Mouse (Mus musculus): Measurements from ENCODE around the gene Mad1l1. TPM values are rescaled to one million over a fixed set of nuclear protein-coding genes. Genes with fewer than 3 reads are reported as not detected.

The Mad1l1 gene
- polyA plus RNA-seq, 2 experiments, result 31.8 to 38.2 TPM

GRCm38 (mm10) chr5:140208743-140209409 lies 112.5 kb downstream of the Mad1l1 start:
- 34% methylated on average over 19 of the region's 19 CpGs for WGBS
- no peak for TF ChIP-seq POLR2A (IDR thresholded peaks at IDR 0.05; ENCODE audit: borderline replicate concordance, extremely low read depth, insufficient read depth, insufficient read length)
- Histone ChIP-seq H3K4me2 (replicated peaks; ENCODE audit: low read depth, low read length, severe bottlenecking) (no peak overlapping the region), H3K27me3 (ENCODE audit: control insufficient read depth, insufficient read depth, low read length) (no peaks in the 10 kb centered on the region), H3K36me3 (ENCODE audit: control insufficient read depth, insufficient read depth, low read length) (no peaks in the 10 kb centered on the region), H3K9me3 (ENCODE audit: control insufficient read depth, low read length) (no peaks in the 10 kb centered on the region), H3K4me1 (ENCODE audit: control insufficient read depth, insufficient read depth, low read length) (peaks cover 9% of the 10 kb centered on the region; the same call in 1 of the 2 replicates), H3K9ac (ENCODE audit: low read depth, low read length, severe bottlenecking) (no peak overlapping the region), H3K4me3 (replicated peaks; ENCODE audit: low read length) (no peak overlapping the region), H3K27ac (replicated peaks; ENCODE audit: low read depth, low read length) (peak overlapping the region; percentile 35; the same call in 1 of the 2 replicates)
- peak; percentile 61; the same call in 1 of the 2 replicates for ATAC-seq (ENCODE audit: low FRiP score, low read depth)
- peak; percentile 45 for DNase-seq (ENCODE audit: low spot score)

GRCm38 (mm10) chr5:140206726-140207703 lies 114.3 kb downstream of the Mad1l1 start:
- H3K27ac ChIP-seq (replicated peaks; ENCODE audit: low read depth, low read length), result no peak overlapping the region
- no peaks in the 10 kb centered on the region for H3K9me3 ChIP-seq (ENCODE audit: control insufficient read depth, low read length)
- H3K27me3 ChIP-seq (ENCODE audit: control insufficient read depth, insufficient read depth, low read length), result no peaks in the 10 kb centered on the region
- TF ChIP-seq POLR2A (IDR thresholded peaks at IDR 0.05; ENCODE audit: borderline replicate concordance, extremely low read depth, insufficient read depth, insufficient read length), result no peak
- no peak overlapping the region for H3K9ac ChIP-seq (ENCODE audit: low read depth, low read length, severe bottlenecking)
- H3K4me3 ChIP-seq (replicated peaks; ENCODE audit: low read length), result no peak overlapping the region
- no peak for ATAC-seq (ENCODE audit: low FRiP score, low read depth)
- no peaks in the 10 kb centered on the region for H3K36me3 ChIP-seq (ENCODE audit: control insufficient read depth, insufficient read depth, low read length)
- H3K4me1 ChIP-seq (ENCODE audit: control insufficient read depth, insufficient read depth, low read length), result peaks cover 9% of the 10 kb centered on the region; the same call in 1 of the 2 replicates
- no peak for DNase-seq (ENCODE audit: low spot score)
- no peak overlapping the region for H3K4me2 ChIP-seq (replicated peaks; ENCODE audit: low read depth, low read length, severe bottlenecking)
- 86% methylated on average over 19 of the region's 19 CpGs for WGBS

- Histone ChIP-seq H3K4me1 (ENCODE audit: control insufficient read depth, insufficient read depth, low read length) (peaks cover 9% of the 10 kb centered on the region; the same call in 1 of the 2 replicates), H3K4me3 (replicated peaks; ENCODE audit: low read length) (no peak overlapping the region), H3K4me2 (replicated peaks; ENCODE audit: low read depth, low read length, severe bottlenecking) (no peak overlapping the region), H3K36me3 (ENCODE audit: control insufficient read depth, insufficient read depth, low read length) (no peaks in the 10 kb centered on the region), H3K27ac (replicated peaks; ENCODE audit: low read depth, low read length) (no peak overlapping the region), H3K9me3 (ENCODE audit: control insufficient read depth, low read length) (no peaks in the 10 kb centered on the region), H3K27me3 (ENCODE audit: control insufficient read depth, insufficient read depth, low read length) (no peaks in the 10 kb centered on the region), H3K9ac (ENCODE audit: low read depth, low read length, severe bottlenecking) (no peak overlapping the region)
- ATAC-seq (ENCODE audit: low FRiP score, low read depth), result no peak
- WGBS, result 80% methylated on average over 2 of the region's 2 CpGs
- DNase-seq (ENCODE audit: low spot score), result no peak
- TF ChIP-seq POLR2A (IDR thresholded peaks at IDR 0.05; ENCODE audit: borderline replicate concordance, extremely low read depth, insufficient read depth, insufficient read length), result no peak
Observed at GRCm38 (mm10) chr5:140205991-140206390, 115.4 kb downstream of the Mad1l1 start.

DNA sequence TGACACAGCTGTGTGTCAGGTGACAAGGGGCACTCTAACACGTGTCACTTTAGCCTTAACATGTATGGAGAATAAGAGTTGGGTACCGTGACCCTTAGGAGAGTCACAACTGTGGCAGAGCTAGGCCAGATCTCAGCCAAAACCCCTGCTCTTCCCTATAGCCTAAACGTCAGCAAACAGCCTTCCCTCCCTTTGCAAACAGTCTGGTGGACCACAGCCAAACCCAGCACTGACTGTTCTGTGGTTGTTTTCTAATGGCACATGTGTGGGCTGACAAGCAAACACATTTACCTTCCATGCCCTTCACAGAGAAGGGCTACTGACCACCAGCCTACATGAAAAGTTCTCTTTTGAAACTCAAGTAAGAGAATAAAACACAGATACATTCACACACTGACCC lies 116.9 kb downstream of the Mad1l1 start:
- DNase-seq (ENCODE audit: low spot score) (no peak), ATAC-seq (ENCODE audit: low FRiP score, low read depth) (no peak)
- no peaks in the 10 kb centered on the region for H3K27me3 ChIP-seq (ENCODE audit: control insufficient read depth, insufficient read depth, low read length)
- H3K9me3 ChIP-seq (ENCODE audit: control insufficient read depth, low read length), result no peaks in the 10 kb centered on the region
- no peak overlapping the region for H3K4me3 ChIP-seq (replicated peaks; ENCODE audit: low read length)
- no peaks in the 10 kb centered on the region for H3K36me3 ChIP-seq (ENCODE audit: control insufficient read depth, insufficient read depth, low read length)
- peaks cover 9% of the 10 kb centered on the region; the same call in 1 of the 2 replicates for H3K4me1 ChIP-seq (ENCODE audit: control insufficient read depth, insufficient read depth, low read length)
- no peak overlapping the region for H3K4me2 ChIP-seq (replicated peaks; ENCODE audit: low read depth, low read length, severe bottlenecking)
- no peak for TF ChIP-seq POLR2A (IDR thresholded peaks at IDR 0.05; ENCODE audit: borderline replicate concordance, extremely low read depth, insufficient read depth, insufficient read length)
- no peak overlapping the region for H3K9ac ChIP-seq (ENCODE audit: low read depth, low read length, severe bottlenecking)
- 63% methylated on average over 3 of the region's 3 CpGs for WGBS
- H3K27ac ChIP-seq (replicated peaks; ENCODE audit: low read depth, low read length), result no peak overlapping the region

- TF ChIP-seq POLR2A (IDR thresholded peaks at IDR 0.05; ENCODE audit: borderline replicate concordance, extremely low read depth, insufficient read depth, insufficient read length), result no peak
- Histone ChIP-seq H3K4me1 (ENCODE audit: control insufficient read depth, insufficient read depth, low read length) (peaks cover 5% of the 10 kb centered on the region; the same call in 1 of the 2 replicates), H3K27ac (replicated peaks; ENCODE audit: low read depth, low read length) (no peak overlapping the region), H3K9ac (ENCODE audit: low read depth, low read length, severe bottlenecking) (no peak overlapping the region), H3K36me3 (ENCODE audit: control insufficient read depth, insufficient read depth, low read length) (no peaks in the 10 kb centered on the region), H3K27me3 (ENCODE audit: control insufficient read depth, insufficient read depth, low read length) (no peaks in the 10 kb centered on the region), H3K9me3 (ENCODE audit: control insufficient read depth, low read length) (no peaks in the 10 kb centered on the region), H3K4me3 (replicated peaks; ENCODE audit: low read length) (no peak overlapping the region), H3K4me2 (replicated peaks; ENCODE audit: low read depth, low read length, severe bottlenecking) (no peak overlapping the region)
- DNase-seq (ENCODE audit: low spot score) (no peak), ATAC-seq (ENCODE audit: low FRiP score, low read depth) (no peak)
- whole genome bisulfite sequencing, result 84% methylated on average over 5 of the region's 5 CpGs
Observed at GRCm38 (mm10) chr5:140204037-140204436, 117.3 kb downstream of the Mad1l1 start.
